In the genomic region with DNA sequence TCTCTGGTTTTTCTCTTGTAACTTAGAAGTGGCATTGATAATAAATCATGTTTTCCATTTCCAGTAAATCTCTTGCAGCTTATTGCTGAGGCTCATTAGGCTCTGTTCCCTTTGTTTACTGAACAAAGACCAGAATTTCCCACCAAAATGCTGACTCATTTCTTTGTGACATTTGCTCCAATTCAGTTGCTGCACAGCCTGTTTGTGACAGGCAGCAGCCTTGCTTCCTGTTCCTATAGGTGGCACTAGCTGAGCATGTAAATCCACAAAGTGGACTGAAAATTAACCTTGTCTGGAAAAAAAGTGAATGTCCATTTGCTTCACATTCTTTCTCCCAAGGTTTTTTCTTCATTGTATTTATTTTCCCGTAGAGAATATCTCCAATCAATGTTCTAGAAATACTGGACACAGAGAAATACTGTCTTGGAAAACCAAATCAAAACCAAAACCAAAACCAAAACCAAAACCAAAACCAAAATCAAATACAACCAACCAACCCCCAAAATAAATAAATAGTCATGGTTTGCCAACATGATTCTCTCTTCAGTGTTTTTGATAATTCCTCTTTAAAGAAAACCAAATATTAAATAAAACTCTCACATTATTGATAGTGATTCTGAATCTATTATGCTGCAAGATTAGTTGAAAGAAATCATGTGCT, we compare ENCODE assay signal across 8 mouse cellular contexts. TPM values are rescaled to one million over a fixed set of nuclear protein-coding genes. Genes with fewer than 3 reads are reported as not detected.
A peak's percentile ranks its signal among the peaks of the same experiment; 100 is the strongest.
DNase-seq lines count a peak whose midpoint lies in the region; TF ChIP-seq lines count a peak whose summit lies in the region.

No protein-coding gene starts in this region.

- peak overlapping the region in 1 of 2 experiments; percentile 51; a peak in 2 of 4 replicates for H3K4me3 ChIP-seq in MEL (ENCODE audit: control insufficient read depth in 1 of 2, insufficient read depth in 1 of 2, low read depth in 2 of 2, low read length in 2 of 2)

- H3K27ac ChIP-seq in MEL (ENCODE audit: control insufficient read depth, low read depth, low read length): no peak overlapping the region

- TF ChIP-seq RAD21 in MEL (IDR thresholded peaks at IDR 0.05; ENCODE audit: low read depth, low read length): peak; percentile 65

- peak; percentile 20 to 62 (median 46); a peak in 5 of 6 replicates for TF ChIP-seq CTCF in MEL (IDR thresholded peaks at IDR 0.05 in 2 of 3, conservative IDR thresholded peaks at IDR 0.05 in 1 of 3; ENCODE audit: control insufficient read depth in 1 of 3, insufficient read depth in 1 of 3, low read depth in 2 of 3, low read length in 3 of 3, poor library complexity in 1 of 3, severe bottlenecking in 1 of 3)

- DNase-seq in adrenal gland, adult (ENCODE audit: inconsistent age in 2 of 2, low spot score in 1 of 2): peak; percentile 5 to 59
- DNase-seq in adrenal gland, adult 18-20 months (ENCODE audit: low spot score in 2 of 2): no peak
- peak; percentile 12 for DNase-seq in layer of hippocampus, adult 11-12 months (ENCODE audit: low spot score)
- DNase-seq in layer of hippocampus, adult 9-10 months (ENCODE audit: low spot score): no peak
- DNase-seq in MEL (ENCODE audit: low read depth, low spot score): peak; percentile 79
- DNase-seq in embryo, embryonic 9.5 days (ENCODE audit: extremely low spot score): peak; percentile 1
- peak; percentile 7 to 51 for DNase-seq in layer of hippocampus, postnatal 14 days (ENCODE audit: low spot score in 2 of 2)
- peak; percentile 3 for DNase-seq in splenic B cell, adult 2 months (ENCODE audit: low read depth, low spot score)

- TF ChIP-seq POLR2A in MEL (IDR thresholded peaks at IDR 0.05; ENCODE audit: control insufficient read depth in 1 of 2, insufficient read depth in 1 of 2, low read depth in 1 of 2, low read length in 2 of 2, poor library complexity in 1 of 2): no peak

- no peak overlapping the region for H3K9ac ChIP-seq in MEL (ENCODE audit: control insufficient read depth, low read depth, low read length, poor library complexity, severe bottlenecking)

- TF ChIP-seq EP300 in MEL (IDR thresholded peaks at IDR 0.05; ENCODE audit: low read depth in 1 of 2, low read length in 2 of 2): peak; percentile 32 to 48; a peak in 2 of 4 replicates

- no peaks in the 10 kb centered on the region for H3K79me2 ChIP-seq in MEL (ENCODE audit: control insufficient read depth, insufficient read depth, low read length, poor library complexity)

- H3K27me3 ChIP-seq in MEL (ENCODE audit: control insufficient read depth in 1 of 2, insufficient read depth in 2 of 2, low read length in 2 of 2): no peaks in the 10 kb centered on the region
- no peaks in the 10 kb centered on the region for H3K27me3 ChIP-seq in splenic B cell, adult 2 months (ENCODE audit: control insufficient read depth, insufficient read depth, low read length, poor library complexity, severe bottlenecking)

- H3K9me3 ChIP-seq in MEL (replicated peaks; ENCODE audit: insufficient read depth, low read length): no peaks in the 10 kb centered on the region

- H3K36me3 ChIP-seq in MEL (ENCODE audit: control insufficient read depth in 1 of 2, insufficient read depth in 2 of 2, low read length in 2 of 2): peaks cover 0 to 19% of the 10 kb centered on the region in 2 experiments; a peak in 2 of 4 replicates
- no peaks in the 10 kb centered on the region for H3K36me3 ChIP-seq in splenic B cell, adult 2 months (ENCODE audit: control insufficient read depth, insufficient read depth, low read length, poor library complexity, severe bottlenecking)

- H3K4me1 ChIP-seq in MEL (ENCODE audit: control insufficient read depth in 1 of 2, insufficient read depth in 2 of 2, low read length in 2 of 2): peaks cover 10 to 15% of the 10 kb centered on the region in 2 experiments

TF ChIP-seq in MEL, 35 proteins besides CTCF, POLR2A, EP300 and RAD21:
- TF ChIP-seq JUND (IDR thresholded peaks at IDR 0.05; ENCODE audit: low read depth, low read length) (peak; percentile 52; the same call in 1 of the 2 replicates), ZC3H11A (IDR thresholded peaks at IDR 0.05; ENCODE audit: low read depth, low read length) (peak; percentile 37), POLR2AphosphoS5 (IDR thresholded peaks at IDR 0.05; ENCODE audit: borderline replicate concordance, low read depth, low read length) (no peak), HCFC1 (IDR thresholded peaks at IDR 0.05; ENCODE audit: low read depth, low read length) (peak; percentile 59; the same call in 1 of the 2 replicates), TBP (IDR thresholded peaks at IDR 0.05; ENCODE audit: low read depth, low read length) (no peak), KAT2A (conservative IDR thresholded peaks at IDR 0.05; ENCODE audit: low read depth, low read length) (0 out of 2 replicates have a peak, but pooled peaks have one; percentile 25), SIN3A (IDR thresholded peaks at IDR 0.05; ENCODE audit: low read length) (peak; percentile 87), CHD1 (IDR thresholded peaks at IDR 0.05; ENCODE audit: low read depth, low read length) (0 out of 2 replicates have a peak, but pooled peaks have one; percentile 36), MAX (IDR thresholded peaks at IDR 0.05; ENCODE audit: low read length) (peak; percentile 41; the same call in 1 of the 2 replicates), CHD2 (IDR thresholded peaks at IDR 0.05; ENCODE audit: low read length) (no peak), ELF1 (IDR thresholded peaks at IDR 0.05; ENCODE audit: low read depth, low read length) (0 out of 2 replicates have a peak, but pooled peaks have one; percentile 38), ZKSCAN1 (IDR thresholded peaks at IDR 0.05; ENCODE audit: low read depth, low read length) (no peak), USF1 (IDR thresholded peaks at IDR 0.05; ENCODE audit: low read depth, low read length) (no peak), ZMIZ1 (IDR thresholded peaks at IDR 0.05; ENCODE audit: low read depth, low read length) (no peak), MAZ (IDR thresholded peaks at IDR 0.05; ENCODE audit: low read depth, low read length) (0 out of 2 replicates have a peak, but pooled peaks have one; percentile 29), E2F4 (IDR thresholded peaks at IDR 0.05; ENCODE audit: borderline replicate concordance, low read depth, low read length) (no peak), RCOR1 (IDR thresholded peaks at IDR 0.05; ENCODE audit: low read depth, low read length) (no peak), SMC3 (IDR thresholded peaks at IDR 0.05; ENCODE audit: low read depth, low read length) (peak; percentile 43), TAL1 (IDR thresholded peaks at IDR 0.05; ENCODE audit: low read length) (no peak), NRF1 (IDR thresholded peaks at IDR 0.05; ENCODE audit: insufficient read depth, low read depth, low read length, poor library complexity, severe bottlenecking) (no peak), MXI1 (IDR thresholded peaks at IDR 0.05; ENCODE audit: low read depth, low read length) (peak; percentile 82), GATA1 (IDR thresholded peaks at IDR 0.05; ENCODE audit: low read depth, low read length) (no peak), ETS1 (IDR thresholded peaks at IDR 0.05; ENCODE audit: low read depth, low read length) (peak; percentile 94), TCF12 (IDR thresholded peaks at IDR 0.05; ENCODE audit: low read depth, low read length) (0 out of 2 replicates have a peak, but pooled peaks have one; percentile 25), MYB (IDR thresholded peaks at IDR 0.05; ENCODE audit: low read depth, low read length) (0 out of 2 replicates have a peak, but pooled peaks have one; percentile 23), USF2 (IDR thresholded peaks at IDR 0.05; ENCODE audit: borderline replicate concordance in 1 of 2, insufficient read depth in 1 of 2, low read depth in 1 of 2, low read length in 2 of 2) (no peak), MYC (IDR thresholded peaks at IDR 0.05; ENCODE audit: low read depth, low read length) (peak; percentile 57; the same call in 1 of the 2 replicates), MAFK (IDR thresholded peaks at IDR 0.05; ENCODE audit: borderline replicate concordance, low read depth, low read length) (peak; percentile 96), GABPA (IDR thresholded peaks at IDR 0.05; ENCODE audit: low read depth, low read length) (peak; percentile 67; the same call in 1 of the 2 replicates), NELFE (IDR thresholded peaks at IDR 0.05; ENCODE audit: low read depth, low read length) (0 out of 2 replicates have a peak, but pooled peaks have one; percentile 17), ZNF384 (IDR thresholded peaks at IDR 0.05; ENCODE audit: low read depth, low read length) (peak; percentile 54), POLR2AphosphoS2 (IDR thresholded peaks at IDR 0.05; ENCODE audit: low read length) (no peak)
TF ChIP-seq in MEL: peak in this region for 19.

RNA-seq across cellular contexts. Expression of gene Ghitm, which starts 30.3 kb away (rescaled TPM):
- 100 to 1,000 TPM; 776 to 801 TPM for total RNA-seq in adrenal gland, adult 18-20 months (2021)
- total RNA-seq in MEL (2012; rRNA removed): 138 and 178 TPM in 2 replicates
- 100 to 1,000 TPM; 108 to 279 TPM for polyA plus RNA-seq in MEL (2012; ENCODE audit: insufficient read depth in 1 of 2, insufficient read length in 2 of 2, low read depth in 1 of 2, low replicate concordance in 2 of 2, missing spikeins in 1 of 2)
- total RNA-seq in layer of hippocampus, postnatal 14 days (2021): 100 to 1,000 TPM; 315 to 326 TPM

RNA-seq across cellular contexts. Expression of gene 2610528A11Rik, which starts 51.6 kb away (rescaled TPM):
- total RNA-seq in adrenal gland, adult 18-20 months (2021): under 1 TPM in 1 of 2 experiments, not detected in 1; 0.83 TPM
- not detected in 2 replicates for total RNA-seq in MEL (2012; rRNA removed)
- polyA plus RNA-seq in MEL (2012; ENCODE audit: insufficient read depth in 1 of 2, insufficient read length in 2 of 2, low read depth in 1 of 2, low replicate concordance in 2 of 2, missing spikeins in 1 of 2): under 1 TPM in 1 of 2 experiments, not detected in 1; 0.14 TPM
- total RNA-seq in layer of hippocampus, postnatal 14 days (2021): under 1 TPM in 1 of 2 experiments, not detected in 1; 0.60 TPM

Comparison
In these comparisons a context has a peak if more than half of its experiments do, and no peak if none do; other contexts are left out.
1. DNase-seq: peak in adrenal gland, adult (2 of 2), layer of hippocampus, adult 11-12 months (single experiment), MEL (single experiment), embryo, embryonic 9.5 days (single experiment), layer of hippocampus, postnatal 14 days (2 of 2) and splenic B cell, adult 2 months (single experiment); none in adrenal gland, adult 18-20 months (0 of 2) and layer of hippocampus, adult 9-10 months (single experiment).